Mouse (Mus musculus) heart, adult 18-20 months (tissue): ENCODE measurements at regions not wholly inside any gene's neighbourhood (a gene's known extent, or its start where the extent isn't known, plus 50 kb on each side); places are given as distances from the start of the nearest gene placed in this dataset.

ENCODE experiments used
- DNase-seq, 2 experiments: peaks; one replicate each; pipeline ENCODE4 v3.0.0; 2021 to 2022; ENCODE audit warnings: mixed read lengths in 1 of 2

- no peak for DNase-seq
Observed at GRCm38 (mm10) chr17:88910144-88910543, 118.4 kb upstream of the Lhcgr start.

DNA sequence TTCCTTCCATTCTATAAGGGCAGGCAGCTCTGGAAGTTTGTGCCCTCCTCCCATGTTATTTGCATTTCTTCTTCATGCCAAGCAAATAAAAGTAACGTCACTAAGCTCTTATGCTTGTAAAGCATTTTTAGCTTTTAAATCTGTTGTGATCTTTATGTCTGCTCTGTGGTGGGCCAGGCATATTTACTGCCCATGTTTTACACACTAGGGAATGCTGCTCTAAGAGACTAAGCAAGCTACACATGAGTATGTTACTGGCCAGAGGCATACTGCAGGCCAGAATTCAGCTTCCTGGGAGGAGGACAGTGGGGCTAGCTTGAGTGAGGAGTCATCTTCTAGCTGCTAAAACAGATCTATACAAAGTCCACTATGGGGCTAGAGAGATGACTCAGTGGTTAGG, 110.0 kb upstream of the Lhcgr start:
- no peak for DNase-seq

DNA sequence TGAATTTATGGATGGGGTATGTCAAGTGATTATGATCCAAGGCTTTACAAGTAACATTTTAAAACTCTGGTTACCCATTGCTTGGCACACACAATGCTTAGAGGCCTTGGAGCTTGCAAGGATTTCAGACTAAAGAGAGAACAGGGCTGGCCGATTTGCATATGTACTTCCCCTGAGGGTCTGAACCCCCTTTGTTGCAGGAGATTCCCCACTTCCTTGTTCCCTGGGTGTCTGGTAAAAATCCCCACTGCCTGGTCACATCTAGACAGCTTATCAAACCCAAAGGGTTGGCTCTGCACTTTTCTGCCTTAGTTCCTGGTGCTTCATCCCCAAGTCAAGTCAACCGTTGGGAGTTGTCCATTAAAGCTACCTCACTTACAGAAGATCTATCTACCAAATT, 109.1 kb upstream of the Lhcgr start:
- no peak for DNase-seq

GRCm38 (mm10) chr17:88898705-88899668, 107.2 kb upstream of the Lhcgr start:
- DNase-seq: no peak

DNA sequence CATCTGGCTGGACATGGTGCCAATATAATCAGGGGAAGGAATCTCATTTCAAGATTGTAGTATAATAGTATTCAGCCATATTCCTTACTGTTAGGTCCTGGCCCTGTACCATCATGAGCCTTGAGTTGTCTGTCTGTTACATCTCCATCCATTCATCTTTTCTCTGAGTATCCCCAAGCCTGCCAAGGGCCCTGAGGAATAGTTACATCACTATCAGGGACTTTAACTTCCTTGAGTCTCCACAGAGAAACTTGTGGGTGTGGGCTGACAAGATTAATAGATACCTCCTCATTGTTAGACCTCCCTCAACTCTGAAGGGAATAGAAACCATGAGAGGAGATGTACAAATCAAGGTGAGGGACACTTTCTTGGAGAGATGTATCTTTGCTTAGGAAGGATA, 101.7 kb upstream of the Lhcgr start:
- DNase-seq: no peak

GRCm38 (mm10) chr17:88885526-88885925, 93.7 kb upstream of the Lhcgr start:
- no peak for DNase-seq

GRCm38 (mm10) chr17:88879736-88880135, 87.9 kb upstream of the Lhcgr start:
- no peak for DNase-seq

- no peak for DNase-seq
Observed at GRCm38 (mm10) chr17:88870342-88870985, 78.7 kb upstream of the Lhcgr start.

GRCm38 (mm10) chr17:88864631-88865030, 72.8 kb upstream of the Lhcgr start:
- no peak for DNase-seq

DNA sequence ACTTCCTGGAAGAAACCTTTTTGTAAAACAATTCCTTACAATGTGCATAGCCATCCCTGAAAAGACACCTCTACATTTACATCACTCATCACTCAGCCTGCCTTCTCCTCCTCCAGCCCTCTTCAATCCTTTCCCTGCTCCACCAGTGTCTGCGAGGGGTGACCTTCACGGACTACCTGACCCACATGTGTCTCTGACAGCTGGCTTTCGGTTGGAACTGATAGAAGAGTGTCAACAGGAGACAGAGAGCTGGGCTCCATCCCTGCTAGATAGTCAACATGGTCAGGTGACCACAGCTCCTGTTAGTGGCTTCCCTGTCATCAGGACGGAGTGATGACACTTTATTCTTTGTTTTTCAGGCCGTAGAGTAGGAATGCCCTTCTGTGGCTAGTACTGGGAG, 72.4 kb upstream of the Lhcgr start:
- DNase-seq: no peak

DNA sequence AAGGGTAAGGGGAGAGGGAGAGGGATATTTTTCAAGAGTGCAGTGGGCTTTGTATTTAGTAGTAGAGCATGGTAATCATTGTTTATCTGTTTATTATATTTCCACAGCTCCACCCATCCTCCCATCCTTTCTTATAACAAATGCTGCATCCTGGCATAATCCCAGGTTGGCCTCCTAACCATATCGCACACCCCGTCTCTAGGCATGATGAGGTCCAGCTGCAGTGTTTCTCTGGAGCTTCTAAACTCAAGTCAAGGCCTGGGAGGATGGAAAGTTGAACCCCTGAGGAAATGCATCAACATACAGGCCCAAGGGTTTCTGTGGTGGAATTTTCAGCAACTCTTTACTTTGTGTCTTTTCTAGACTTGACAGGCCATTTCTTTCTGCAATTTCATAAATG, 69.3 kb upstream of the Lhcgr start:
- DNase-seq: no peak

GRCm38 (mm10) chr17:88860576-88860975, 68.8 kb upstream of the Lhcgr start:
- no peak for DNase-seq

- DNase-seq: peak; percentile 2 to 13
Observed at GRCm38 (mm10) chr17:88858666-88859065, 66.9 kb upstream of the Lhcgr start.

- no peak for DNase-seq
Observed at GRCm38 (mm10) chr17:88847255-88847654, 55.5 kb upstream of the Lhcgr start.

- DNase-seq: no peak
Observed at GRCm38 (mm10) chr17:88845278-88845677, 53.5 kb upstream of the Lhcgr start.
